Mouse (Mus musculus): ENCODE measurements around the gene Rbpj.

- TF ChIP-seq CTCF (IDR thresholded peaks at IDR 0.05; ENCODE audit: insufficient read depth, low read depth, low read length): no peak
- no peak for TF ChIP-seq POLR2A (IDR thresholded peaks at IDR 0.05; ENCODE audit: insufficient read depth, low read depth, low read length)
Measured at GRCm38 (mm10) chr5:53557544-53558260, 91.8 kb downstream of the Rbpj start.

Measured in olfactory bulb, adult 2 months (tissue).